Mouse (Mus musculus): ENCODE data around the gene Yif1a. TPM values are rescaled to one million over a fixed set of nuclear protein-coding genes. Genes with fewer than 3 reads are reported as not detected.

The Yif1a gene
- 10 to 100 TPM; 56.4 to 75.3 TPM for total RNA-seq (2021)
- long read RNA-seq, experiment 1, transcript Yif1a-201 (8 exons, 1,488 nt): major isoform, 38 of 40 reads
- long read RNA-seq, experiment 1, partial matches to known transcripts: 0 of 40 reads
- long read RNA-seq, experiment 1, other reads (novel, unspliced or antisense): 1 of 40 reads
- long read RNA-seq, experiment 2, transcript Yif1a-201 (8 exons, 1,488 nt): major isoform, 85 of 95 reads
- long read RNA-seq, experiment 2, partial matches to known transcripts: 7 of 95 reads
- long read RNA-seq, experiment 2, other reads (novel, unspliced or antisense): 3 of 95 reads

DNA sequence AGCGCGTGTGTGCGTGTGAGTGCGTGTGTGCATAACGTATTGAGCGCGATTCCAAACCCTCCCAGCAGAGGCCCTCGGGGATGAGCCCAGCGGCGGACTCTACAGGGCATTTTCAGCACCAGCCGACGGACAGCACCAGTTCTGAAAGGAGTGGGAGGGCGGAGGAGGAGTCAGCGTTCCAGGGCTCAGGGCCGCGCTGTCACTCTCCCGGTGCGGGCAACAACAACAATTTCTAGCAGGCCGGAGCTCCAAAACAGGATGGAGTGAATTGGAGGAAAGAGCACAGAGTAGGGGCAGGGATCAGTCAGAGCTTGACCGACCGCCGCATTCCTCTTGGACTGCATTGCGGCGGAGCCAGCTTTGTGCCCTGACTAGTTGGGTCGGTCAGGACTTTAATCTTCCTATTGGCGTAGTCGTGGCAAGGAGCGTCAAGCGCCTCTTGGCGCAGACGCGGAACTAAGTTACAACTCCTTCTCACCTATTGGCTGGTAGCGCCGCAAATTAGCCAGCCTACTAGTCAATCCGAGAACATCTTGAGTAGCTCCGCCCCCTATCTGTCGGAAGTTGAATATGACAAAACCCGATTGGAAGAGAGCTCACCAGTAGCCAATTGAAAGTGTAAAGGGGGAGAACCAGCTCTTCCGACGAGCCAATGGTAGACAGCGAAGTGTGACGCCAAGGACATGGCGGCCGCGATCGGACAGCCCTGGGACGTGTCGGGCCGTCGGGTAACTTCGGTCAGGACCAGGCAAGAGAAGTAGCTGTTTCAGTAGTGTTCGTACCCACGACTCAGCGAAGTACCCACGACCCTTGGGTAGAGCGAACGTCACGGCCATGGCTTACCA, at the start of gene Yif1a:
Gene Yif1a (plus strand): TSS at position 655 of the 845 bp plus-strand sequence.
- peak; percentile 89 to 90 for DNase-seq (ENCODE audit: low spot score in 2 of 2)

GRCm38 (mm10) chr19:5038709-5039156, 49.6 kb upstream of the Yif1a start, which contains the start of the genes B4gat1 and AC124502.3:
TSS of gene B4gat1 (plus strand) at chr19:5038826.
TSS of gene AC124502.3 (plus strand) at chr19:5038891.
- DNase-seq (ENCODE audit: low spot score in 2 of 2): peak; percentile 80 to 81

GRCm38 (mm10) chr19:5039301-5040114, 48.8 kb upstream of the Yif1a start:
- DNase-seq (ENCODE audit: low spot score in 2 of 2): no peak

- peak; percentile 84 to 88 for DNase-seq (ENCODE audit: low spot score in 2 of 2)
Observed at GRCm38 (mm10) chr19:5040862-5041523, 47.3 kb upstream of the Yif1a start, which contains the start of gene Brms1. TSS of gene Brms1 (plus strand) at chr19:5041354.

DNA sequence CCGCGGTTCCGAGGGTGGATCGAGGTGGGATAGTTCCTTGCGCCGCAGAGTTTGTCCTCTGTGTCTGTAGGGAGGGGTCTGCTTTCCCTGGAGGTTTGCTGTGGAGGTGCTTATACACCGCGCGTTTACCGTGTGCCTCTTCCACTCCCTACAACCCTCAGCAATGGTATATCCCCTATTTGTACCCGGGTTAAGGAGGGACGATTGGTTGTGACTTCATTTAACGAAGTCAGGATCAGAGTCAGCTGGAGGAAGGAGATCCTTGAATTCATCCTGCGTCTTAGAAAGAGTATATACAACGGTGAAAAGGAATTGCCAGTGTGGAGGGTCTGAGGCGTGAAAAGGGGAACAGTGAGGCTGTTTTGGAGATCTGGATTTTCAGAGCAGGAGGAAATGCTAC, 46.8 kb upstream of the Yif1a start:
- no peak for DNase-seq (ENCODE audit: low spot score in 2 of 2)

DNA sequence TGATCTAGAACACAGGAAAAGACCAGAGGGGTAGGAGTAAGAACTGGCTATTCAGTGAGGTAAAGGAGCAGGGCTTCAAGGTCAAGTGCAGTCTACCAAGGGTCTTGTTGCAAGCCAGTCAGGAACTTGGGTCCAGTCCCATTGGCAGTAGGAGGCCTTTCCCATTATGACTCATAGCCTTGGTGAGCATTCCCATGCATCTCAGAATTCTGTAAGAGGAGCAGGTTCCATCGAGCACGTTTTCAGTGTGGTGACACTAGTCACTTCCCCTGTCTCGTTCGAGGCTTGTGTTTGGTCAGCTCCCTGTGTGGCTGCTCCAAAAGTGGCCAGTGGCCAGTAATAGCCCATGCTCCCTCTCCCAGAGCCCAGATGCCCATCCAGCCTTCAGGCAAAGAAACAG, 42.8 kb upstream of the Yif1a start:
- DNase-seq (ENCODE audit: low spot score in 2 of 2): no peak

- DNase-seq (ENCODE audit: low spot score in 2 of 2): no peak
Observed at GRCm38 (mm10) chr19:5048138-5049056, 39.9 kb upstream of the Yif1a start.

GRCm38 (mm10) chr19:5049325-5049724, 39.0 kb upstream of the Yif1a start:
- no peak for DNase-seq (ENCODE audit: low spot score in 2 of 2)

DNA sequence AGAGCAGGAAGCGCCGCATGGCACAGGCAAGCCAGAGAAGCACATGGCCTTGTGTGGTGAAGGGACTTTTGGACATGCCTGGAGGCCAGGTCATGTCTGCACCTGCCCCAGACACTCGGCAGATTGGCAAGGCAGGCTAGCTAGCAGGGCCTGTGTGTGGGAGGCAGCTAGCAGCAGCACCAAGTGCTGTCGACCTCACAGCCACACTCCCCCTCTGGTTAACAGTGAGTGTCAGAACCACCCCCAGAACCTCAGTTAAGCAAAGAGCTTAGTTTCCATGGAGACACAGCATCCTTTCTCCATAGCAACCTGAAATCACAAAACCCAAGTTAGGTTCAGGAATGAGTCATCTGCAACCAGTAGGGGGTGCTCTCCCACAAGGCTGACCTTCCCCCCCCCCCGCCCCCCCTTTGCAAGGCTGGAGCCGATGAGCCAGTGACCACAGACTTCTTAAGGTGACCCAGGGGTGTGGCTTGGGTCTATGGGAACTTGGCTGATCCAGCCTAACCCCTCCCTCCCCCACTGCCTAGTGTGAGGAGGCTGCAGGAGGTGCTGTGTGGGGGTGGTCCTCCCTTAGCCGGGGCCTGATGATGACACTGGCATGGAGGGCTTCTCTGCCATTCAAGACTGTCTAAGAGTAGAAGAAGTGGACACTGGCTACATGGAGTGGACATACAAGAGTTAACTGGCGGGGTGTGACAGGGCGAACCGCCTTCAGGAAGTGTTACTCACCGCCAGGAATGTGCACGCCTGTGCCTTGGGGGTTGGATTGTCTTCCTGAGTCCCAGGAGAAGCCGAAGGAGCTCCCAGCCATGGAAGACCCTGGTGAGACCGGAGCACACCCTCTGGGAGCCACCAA, 38.1 kb upstream of the Yif1a start, which contains the start of gene Rin1:
Gene Rin1 (plus strand): TSS at position 435 of the 859 bp plus-strand sequence.
- peak in 1 of 2 experiments; percentile 47 for DNase-seq (ENCODE audit: low spot score in 2 of 2)

- DNase-seq (ENCODE audit: low spot score in 2 of 2): peak in 1 of 2 experiments; percentile 29
Observed at GRCm38 (mm10) chr19:5051031-5051430, 37.3 kb upstream of the Yif1a start.

DNA sequence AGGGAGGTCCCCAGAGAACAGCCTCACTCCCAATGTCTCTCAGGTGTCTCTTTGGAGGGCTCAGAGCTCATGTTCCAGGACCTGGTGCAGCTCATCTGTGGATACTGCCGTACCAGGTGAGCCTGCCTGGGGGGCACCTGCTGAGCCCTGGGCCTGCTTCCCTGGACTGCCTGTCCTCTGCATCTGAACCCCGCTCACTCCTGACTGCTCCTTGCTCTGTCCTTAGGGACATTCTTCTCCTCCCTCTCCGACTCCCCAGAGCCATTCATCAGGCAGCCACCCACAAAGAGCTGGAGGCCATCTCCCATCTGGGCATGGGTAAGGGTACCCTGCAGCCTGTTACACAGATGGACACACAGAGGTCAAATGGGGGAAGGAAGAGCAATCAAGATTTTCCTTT, 36.8 kb upstream of the Yif1a start:
- DNase-seq (ENCODE audit: low spot score in 2 of 2): no peak

GRCm38 (mm10) chr19:5052166-5052822, 36.0 kb upstream of the Yif1a start:
- no peak for DNase-seq (ENCODE audit: low spot score in 2 of 2)

GRCm38 (mm10) chr19:5052853-5053252, 35.5 kb upstream of the Yif1a start:
- DNase-seq (ENCODE audit: low spot score in 2 of 2): no peak

- peak; percentile 53 to 60 for DNase-seq (ENCODE audit: low spot score in 2 of 2)
Observed at GRCm38 (mm10) chr19:5053909-5054308, 34.4 kb upstream of the Yif1a start.

GRCm38 (mm10) chr19:5056251-5056650, 32.1 kb upstream of the Yif1a start:
- no peak for DNase-seq (ENCODE audit: low spot score in 2 of 2)

GRCm38 (mm10) chr19:5057876-5058775, 30.2 kb upstream of the Yif1a start:
- DNase-seq (ENCODE audit: low spot score in 2 of 2): no peak

Data from adrenal gland, adult 18-20 months (tissue).